Comparison of ENCODE assay signal across 23 mouse cellular contexts in the genomic region with DNA sequence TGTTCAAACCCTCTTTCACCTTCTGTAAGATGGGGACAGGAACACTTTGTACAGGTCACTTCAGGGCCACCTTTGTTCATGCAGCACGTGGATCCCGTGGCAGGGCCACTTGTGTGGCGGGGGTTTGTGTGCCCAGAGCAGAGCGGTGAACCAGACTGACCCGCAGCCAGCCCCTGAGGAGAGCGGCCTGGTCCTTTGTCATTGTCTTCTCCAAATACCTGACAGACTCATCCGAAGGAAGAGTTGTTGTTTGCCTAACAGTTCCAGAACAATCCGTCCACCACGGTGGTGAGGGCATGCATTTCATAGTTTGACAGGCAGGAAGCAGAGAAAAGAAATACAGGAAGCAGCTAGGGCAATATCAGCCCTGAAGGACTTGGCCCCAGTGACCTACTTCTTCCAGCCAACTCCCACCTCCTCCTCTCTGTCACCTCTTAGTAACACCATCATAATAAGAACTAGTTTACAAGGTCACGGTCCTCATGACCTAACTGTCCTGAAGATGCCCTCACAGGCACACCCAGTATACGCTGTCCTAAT. TPM values are rescaled to one million over a fixed set of nuclear protein-coding genes. Genes with fewer than 3 reads are reported as not detected.
DNase-seq lines count a peak whose midpoint lies in the region; ATAC-seq and TF ChIP-seq lines count a peak whose summit lies in the region.
"Had no signal": no experiment of that assay in that cellular context is flagged by ENCODE, and none has a peak within 500 bp of the region (broad histone marks: within the 10 kb centered on the region; RNA-seq: fewer than 3 reads in every experiment).

No protein-coding gene starts in this region.

- no peak overlapping the region for H3K4me2 ChIP-seq in heart, embryonic 14.5 days (ENCODE audit: low read length)
- no peak overlapping the region for H3K4me2 ChIP-seq in lung, postnatal 0 days (replicated peaks; ENCODE audit: low read depth, low read length)
- H3K4me2 ChIP-seq in neural tube, embryonic 15.5 days = no peak overlapping the region
- H3K4me2 ChIP-seq: forebrain, embryonic 15.5 days; limb, embryonic 13.5 days; liver, embryonic 12.5 days; midbrain, embryonic 12.5 days; stomach, embryonic 15.5 days had no signal

- no peak for TF ChIP-seq POLR2A in kidney, adult 2 months (IDR thresholded peaks at IDR 0.05; ENCODE audit: low read depth, low read length)

- intact Hi-C loops in heart, postnatal 25 days (cut with DNase I) = no loop called here

- H3K9me3 ChIP-seq in heart, embryonic 14.5 days (ENCODE audit: control insufficient read depth, low read length) = no peaks in the 10 kb centered on the region
- H3K9me3 ChIP-seq in lung, postnatal 0 days (ENCODE audit: low read length) = no peaks in the 10 kb centered on the region
- no peaks in the 10 kb centered on the region for H3K9me3 ChIP-seq in neural tube, embryonic 15.5 days (replicated peaks)
- H3K9me3 ChIP-seq: forebrain, embryonic 15.5 days; limb, embryonic 13.5 days; liver, embryonic 12.5 days; midbrain, embryonic 12.5 days; stomach, embryonic 15.5 days had no signal

- ATAC-seq in heart, embryonic 14.5 days (ENCODE audit: insufficient number of reproducible peaks, insufficient read depth, low FRiP score, low read depth) = peak; percentile 33; the same call in 1 of the 2 replicates
- peak; percentile 52 for ATAC-seq in lung, postnatal 0 days
- no peak for ATAC-seq in neural tube, embryonic 15.5 days (ENCODE audit: low FRiP score)
- ATAC-seq: forebrain, embryonic 15.5 days; hindbrain, embryonic 16.5 days; liver, embryonic 12.5 days had no signal

- H3K27me3 ChIP-seq in heart, embryonic 14.5 days (ENCODE audit: control insufficient read depth, insufficient read depth, low read length) = no peaks in the 10 kb centered on the region
- no peaks in the 10 kb centered on the region for H3K27me3 ChIP-seq in kidney, adult 2 months (replicated peaks; ENCODE audit: control insufficient read depth, insufficient read depth, low read length)
- no peaks in the 10 kb centered on the region for H3K27me3 ChIP-seq in lung, postnatal 0 days (replicated peaks; ENCODE audit: insufficient read depth, low read length)
- H3K27me3 ChIP-seq in neural tube, embryonic 15.5 days (replicated peaks) = no peaks in the 10 kb centered on the region
- H3K27me3 ChIP-seq: forebrain, embryonic 15.5 days; limb, embryonic 13.5 days; liver, embryonic 12.5 days; midbrain, embryonic 12.5 days; stomach, embryonic 15.5 days had no signal

- H3K4me3 ChIP-seq in heart, embryonic 14.5 days (ENCODE audit: control insufficient read depth in 1 of 2, insufficient read depth in 1 of 2, low read depth in 1 of 2, low read length in 2 of 2) = no peak overlapping the region
- no peak overlapping the region for H3K4me3 ChIP-seq in kidney, adult 2 months (ENCODE audit: insufficient read depth, low read depth, low read length)
- no peak overlapping the region for H3K4me3 ChIP-seq in lung, postnatal 0 days (ENCODE audit: low read depth, low read length)
- H3K4me3 ChIP-seq in neural tube, embryonic 15.5 days (replicated peaks) = no peak overlapping the region
- H3K4me3 ChIP-seq: forebrain, embryonic 15.5 days; limb, embryonic 13.5 days; liver, embryonic 12.5 days; midbrain, embryonic 12.5 days; stomach, embryonic 15.5 days had no signal

- no peak overlapping the region for H3K27ac ChIP-seq in heart, embryonic 14.5 days (replicated peaks in 1 of 2; ENCODE audit: control insufficient read depth in 1 of 2, insufficient read depth in 1 of 2, low read depth in 2 of 2, low read length in 2 of 2)
- H3K27ac ChIP-seq in kidney, adult 2 months (ENCODE audit: insufficient read depth, low read depth, low read length) = no peak overlapping the region
- H3K27ac ChIP-seq in lung, postnatal 0 days (ENCODE audit: low read length) = no peak overlapping the region
- H3K27ac ChIP-seq in neural tube, embryonic 15.5 days (replicated peaks) = no peak overlapping the region
- H3K27ac ChIP-seq: forebrain, embryonic 15.5 days; limb, embryonic 13.5 days; liver, embryonic 12.5 days; midbrain, embryonic 12.5 days; stomach, embryonic 15.5 days had no signal

- WGBS in heart, embryonic 14.5 days = 79% methylated on average over 11 of the region's 11 CpGs
- WGBS in kidney, adult 2 months = 62% methylated on average over 11 of the region's 11 CpGs
- WGBS in lung, postnatal 0 days = 48% methylated on average over 11 of the region's 11 CpGs
- WGBS in neural tube, embryonic 15.5 days = 87% methylated on average over 11 of the region's 11 CpGs

- TF ChIP-seq EP300 in lung, postnatal 0 days (IDR thresholded peaks at IDR 0.05) = peak; percentile 59; the same call in 1 of the 2 replicates

- TF ChIP-seq CTCF in kidney, adult 2 months (conservative IDR thresholded peaks at IDR 0.05; ENCODE audit: insufficient read depth, insufficient read length, low read depth, low read length) = no peak
- TF ChIP-seq CTCF in lung, postnatal 0 days (IDR thresholded peaks at IDR 0.05) = no peak

- DNase-seq in heart, postnatal 25 days (ENCODE audit: low spot score) = no peak
- DNase-seq in kidney, adult 2 months = peak; percentile 71
- DNase-seq in kidney, adult 8-10 months = no peak
- peak; percentile 21 for DNase-seq in lung, postnatal 0 days (ENCODE audit: low spot score)
- no peak for DNase-seq in lung, postnatal 14 days
- peak; percentile 21 for DNase-seq in lung, postnatal 36 days
- DNase-seq: adrenal gland, postnatal 10 days; cerebellum, adult 8-10 months; gastrocnemius, postnatal 10 days; layer of hippocampus, adult 9-11 months; thymus, postnatal 25 days had no signal

- peaks cover 78% of the 10 kb centered on the region for H3K36me3 ChIP-seq in heart, embryonic 14.5 days (ENCODE audit: control insufficient read depth, insufficient read depth, low read length)
- H3K36me3 ChIP-seq in kidney, adult 2 months (ENCODE audit: control insufficient read depth, insufficient read depth, low read length) = 0 out of 2 replicates have a peak, but pooled peaks cover 3% of the 10 kb centered on the region
- H3K36me3 ChIP-seq in lung, postnatal 0 days (ENCODE audit: insufficient read depth, low read length) = no peaks in the 10 kb centered on the region
- peaks cover 61% of the 10 kb centered on the region for H3K36me3 ChIP-seq in neural tube, embryonic 15.5 days

- H3K9ac ChIP-seq in heart, embryonic 14.5 days (ENCODE audit: low read length) = no peak overlapping the region
- H3K9ac ChIP-seq in lung, postnatal 0 days (replicated peaks; ENCODE audit: low read depth) = no peak overlapping the region
- H3K9ac ChIP-seq in neural tube, embryonic 15.5 days (replicated peaks) = no peak overlapping the region
- H3K9ac ChIP-seq: forebrain, embryonic 15.5 days; limb, embryonic 13.5 days; liver, embryonic 12.5 days; midbrain, embryonic 12.5 days; stomach, embryonic 15.5 days had no signal

- peaks cover 19 to 30% of the 10 kb centered on the region in 2 experiments for H3K4me1 ChIP-seq in heart, embryonic 14.5 days (ENCODE audit: control insufficient read depth in 2 of 2, insufficient read depth in 2 of 2, low read length in 2 of 2)
- H3K4me1 ChIP-seq in kidney, adult 2 months (ENCODE audit: control insufficient read depth, insufficient read depth, low read length) = peaks cover 2% of the 10 kb centered on the region; the same call in 1 of the 2 replicates
- no peaks in the 10 kb centered on the region for H3K4me1 ChIP-seq in lung, postnatal 0 days (ENCODE audit: insufficient read depth, low read depth, low read length)
- peaks cover 2% of the 10 kb centered on the region; the same call in 1 of the 2 replicates for H3K4me1 ChIP-seq in neural tube, embryonic 15.5 days
- H3K4me1 ChIP-seq: liver, embryonic 12.5 days had no signal

RNA-seq across cellular contexts. Expression of a gene that starts 16.5 kb away (rescaled TPM):
- not detected in 2 replicates for polyA plus RNA-seq in heart, embryonic 14.5 days (2014; fragmentation: Nextera tagmentation; extraction: Ambion mirVana)
- not detected for total RNA-seq in heart, postnatal 25 days (2021)
- 0.06 and 0.12 TPM in 2 replicates for polyA plus RNA-seq in kidney, adult 2 months (2012; rRNA removed)
- 0.08 TPM in 1 of 2 replicates, not detected in the other for polyA plus RNA-seq in lung, postnatal 0 days (2015; fragmentation: Nextera tagmentation; extraction: Ambion mirVana)
- polyA plus RNA-seq in neural tube, embryonic 15.5 days (2015; fragmentation: Nextera tagmentation; extraction: Ambion mirVana) = 0.05 TPM in 1 of 2 replicates, not detected in the other
- total RNA-seq: heart, adult 8-10 months; neutrophil, adult 5-6 weeks had no signal
- polyA plus RNA-seq: brain, embryonic 14.5 days; embryonic facial prominence, embryonic 14.5 days; forebrain, embryonic 15.5 days; hindbrain, embryonic 16.5 days; liver, embryonic 12.5 days; midbrain, embryonic 12.5 days had no signal

Comparison
In these comparisons a context has a peak if more than half of its experiments do, and no peak if none do; other contexts are left out.
1. DNase-seq: peak in kidney, adult 2 months (single experiment), lung, postnatal 0 days (single experiment) and lung, postnatal 36 days (single experiment); none in heart, postnatal 25 days (single experiment), kidney, adult 8-10 months (0 of 2) and lung, postnatal 14 days (single experiment).